Mouse (Mus musculus) liver, embryonic 11.5 days (tissue): ENCODE results near the gene Cfap126. TPM values are rescaled to one million over a fixed set of nuclear protein-coding genes. Genes with fewer than 3 reads are reported as not detected.

ENCODE experiments used
- ATAC-seq: fragments of 200-750 bp; cut with Nextera tagmentation; replicated peaks from 2 replicates; pipeline ENCODE4 v1.8.0; 2017; ENCODE audit warnings: moderate number of reproducible peaks, mild to moderate bottlenecking, moderate TSS enrichment, moderate library complexity; ENCODE audit not compliant: low FRiP score
- DNase-seq: peaks from one replicate; pipeline ENCODE4 v3.0.0-alpha.2; 2017; ENCODE audit warnings: low spot score
- H3K27ac ChIP-seq: fragments of 300-500 bp; sonication (generic); 2 replicates; pipeline ENCODE4 v1.5.1; 2014; ENCODE audit warnings: mild to moderate bottlenecking, low read depth, low read length, control low read depth
- H3K27me3 ChIP-seq: fragments of 300-500 bp; sonication (generic); replicated peaks from 2 replicates; pipeline ENCODE4 v1.6.1; 2014; ENCODE audit warnings: low read length, mixed read lengths; ENCODE audit not compliant: control insufficient read depth, insufficient read depth
- H3K36me3 ChIP-seq: fragments of 300-500 bp; sonication (generic); 2 replicates; pipeline ENCODE4 v1.6.1; 2014; ENCODE audit warnings: mild to moderate bottlenecking, low read length, moderate library complexity, mixed read lengths; ENCODE audit not compliant: control insufficient read depth, insufficient read depth
- H3K4me1 ChIP-seq: fragments of 300-500 bp; sonication (generic); replicated peaks from 2 replicates; pipeline ENCODE4 v1.6.1; 2014; ENCODE audit warnings: low read length, mixed read lengths; ENCODE audit not compliant: control insufficient read depth, insufficient read depth
- H3K4me2 ChIP-seq: fragments of 300-500 bp; sonication (generic); 2 replicates; pipeline ENCODE4 v1.6.1; 2014; ENCODE audit warnings: mild to moderate bottlenecking, control low read depth, moderate library complexity
- H3K4me3 ChIP-seq: fragments of 300-500 bp; sonication (generic); 2 replicates; pipeline ENCODE4 v1.5.1; 2014; ENCODE audit warnings: low read depth, low read length, control low read depth
- H3K9ac ChIP-seq: fragments of 300-500 bp; sonication (generic); 2 replicates; pipeline ENCODE4 v1.6.1; 2014; ENCODE audit warnings: low read depth, low read length, control low read depth
- H3K9me3 ChIP-seq: fragments of 300-500 bp; sonication (generic); 2 replicates; pipeline ENCODE4 v1.6.1; 2016; ENCODE audit warnings: low read length, inconsistent platforms, mixed read lengths; ENCODE audit not compliant: control insufficient read depth
- WGBS: fragments of 180-500 bp; shearing (Covaris S2); extraction: QIAGEN DNeasy Blood & Tissue Kit; methylation state at CpG from one replicate; pipeline ENCODE4 v1.1.7; 2014; 5-methylcytosine and 5-hydroxymethylcytosine counted together
- polyA plus RNA-seq: library from polyadenylated mRNA; unstranded; fragments of >200 nt; fragmentation: Nextera tagmentation; extraction: Ambion mirVana; gene quantifications from 2 replicates; pipeline ENCODE4 v1.2.1, GENCODE M21; 2014

Cfap126 gene
- polyA plus RNA-seq, 1 experiment from 2014 or later, result 2.2 TPM

DNA sequence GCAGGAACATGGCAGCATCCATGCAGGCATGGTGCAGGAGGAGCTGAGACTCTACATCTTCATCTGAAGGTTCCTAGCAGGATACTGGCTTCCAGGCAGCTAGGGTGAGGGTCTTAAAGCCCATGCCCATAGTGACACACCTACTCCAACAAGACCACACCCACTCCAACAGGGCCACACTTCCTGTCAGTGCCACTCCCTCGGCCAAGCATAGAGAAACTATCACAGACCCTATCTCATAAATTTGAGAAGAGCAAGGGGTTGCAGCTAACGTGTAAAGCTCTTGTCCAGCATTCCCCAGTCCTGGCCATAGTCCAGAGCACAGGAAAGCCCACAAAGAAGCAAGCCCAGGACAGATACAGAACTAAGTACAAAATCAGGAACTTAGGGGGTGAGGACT, 12.7 kb upstream of the Cfap126 start:
- no peaks in the 10 kb centered on the region for H3K9me3 ChIP-seq
- 35% methylated on average over 2 of the region's 2 CpGs for WGBS
- H3K36me3 ChIP-seq, result no peaks in the 10 kb centered on the region
- peak overlapping the region; percentile 86 for H3K4me2 ChIP-seq
- no peak overlapping the region for H3K4me3 ChIP-seq
- H3K27ac ChIP-seq, result no peak overlapping the region
- DNase-seq (no peak), ATAC-seq (no peak)
- H3K4me1 ChIP-seq, result peaks cover 27% of the 10 kb centered on the region
- no peaks in the 10 kb centered on the region for H3K27me3 ChIP-seq
- H3K9ac ChIP-seq, result no peak overlapping the region

DNA sequence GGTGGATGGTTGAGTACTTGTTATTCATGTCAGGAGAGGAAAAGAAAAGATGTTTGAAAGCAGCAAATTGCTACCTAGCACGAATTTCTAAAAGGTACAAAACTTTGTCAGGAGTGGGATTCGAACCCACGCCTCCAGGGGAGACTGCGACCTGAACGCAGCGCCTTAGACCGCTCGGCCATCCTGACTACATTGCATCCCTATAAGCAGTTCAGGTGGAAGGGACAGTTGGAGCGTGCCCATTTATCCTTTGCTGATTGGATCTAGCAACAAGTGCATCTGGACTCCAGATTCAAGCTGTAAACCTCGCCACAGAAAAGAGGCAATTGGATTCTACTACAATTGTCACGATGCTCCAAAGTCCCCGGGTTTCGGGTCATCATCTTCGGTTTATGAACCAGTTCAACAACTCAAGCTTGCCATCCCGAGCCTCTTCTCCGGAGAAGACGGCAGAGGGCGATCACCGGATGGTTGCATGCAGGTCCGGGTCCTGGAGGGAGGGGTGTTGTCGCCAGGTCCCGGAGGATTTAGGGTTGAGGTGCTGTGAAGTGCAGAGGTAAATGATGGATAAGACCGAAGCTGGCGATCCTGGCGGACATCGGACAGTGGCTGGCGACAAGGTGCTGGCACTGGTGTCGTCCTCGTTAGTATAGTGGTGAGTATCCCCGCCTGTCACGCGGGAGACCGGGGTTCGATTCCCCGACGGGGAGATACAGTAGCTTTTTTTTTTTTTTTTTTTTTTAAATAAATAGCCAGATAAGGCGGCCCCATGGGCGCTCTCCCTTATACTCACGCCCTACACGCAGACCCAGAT, 11.8 kb upstream of the Cfap126 start:
- no peaks in the 10 kb centered on the region for H3K27me3 ChIP-seq
- ATAC-seq, result peak; percentile 78
- H3K4me3 ChIP-seq, result peak overlapping the region; percentile 81
- WGBS, result under 1% methylated on average over 39 of the region's 40 CpGs
- peak; percentile 92 for DNase-seq
- H3K9me3 ChIP-seq, result no peaks in the 10 kb centered on the region
- H3K4me2 ChIP-seq, result peak overlapping the region; percentile 86
- peak overlapping the region; percentile 70; the same call in 1 of the 2 replicates for H3K27ac ChIP-seq
- no peaks in the 10 kb centered on the region for H3K36me3 ChIP-seq
- peak overlapping the region; percentile 74 for H3K9ac ChIP-seq
- H3K4me1 ChIP-seq, result peaks cover 22% of the 10 kb centered on the region

DNA sequence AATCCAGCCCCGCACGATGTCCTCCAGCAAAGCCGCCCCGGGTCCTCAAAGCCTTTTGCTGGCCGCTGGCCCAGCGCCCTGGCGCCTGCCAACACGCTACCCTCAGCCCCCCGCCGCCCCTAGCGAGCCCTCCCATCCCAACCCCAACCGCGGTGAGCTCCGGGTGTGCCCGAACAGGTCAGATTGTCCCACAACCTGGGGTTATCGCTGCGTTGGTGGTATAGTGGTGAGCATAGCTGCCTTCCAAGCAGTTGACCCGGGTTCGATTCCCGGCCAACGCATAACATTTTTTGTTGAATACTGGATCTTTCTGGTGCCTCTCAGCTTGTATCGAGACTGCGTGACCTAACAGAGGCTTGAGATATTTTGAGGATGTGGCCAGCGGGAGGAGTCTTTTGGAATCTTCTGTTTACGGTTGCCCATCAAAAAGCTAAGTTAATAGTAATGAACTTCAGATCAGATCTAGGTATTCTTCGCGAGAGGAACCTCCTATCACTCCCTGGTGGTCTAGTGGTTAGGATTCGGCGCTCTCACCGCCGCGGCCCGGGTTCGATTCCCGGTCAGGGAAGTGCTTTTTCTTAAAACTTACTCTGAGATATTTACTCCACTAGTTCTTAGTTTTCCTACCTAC, 11.1 kb upstream of the Cfap126 start:
- H3K9me3 ChIP-seq, result no peaks in the 10 kb centered on the region
- H3K36me3 ChIP-seq, result no peaks in the 10 kb centered on the region
- DNase-seq (peak; percentile 91), ATAC-seq (peak; percentile 86)
- H3K4me3 ChIP-seq, result peak overlapping the region; percentile 81
- H3K27ac ChIP-seq, result peak overlapping the region; percentile 70
- H3K4me2 ChIP-seq, result peak overlapping the region; percentile 86
- WGBS, result under 1% methylated on average over 35 of the region's 35 CpGs
- H3K27me3 ChIP-seq, result no peaks in the 10 kb centered on the region
- H3K4me1 ChIP-seq, result peaks cover 15% of the 10 kb centered on the region
- peak overlapping the region; percentile 74 for H3K9ac ChIP-seq

DNA sequence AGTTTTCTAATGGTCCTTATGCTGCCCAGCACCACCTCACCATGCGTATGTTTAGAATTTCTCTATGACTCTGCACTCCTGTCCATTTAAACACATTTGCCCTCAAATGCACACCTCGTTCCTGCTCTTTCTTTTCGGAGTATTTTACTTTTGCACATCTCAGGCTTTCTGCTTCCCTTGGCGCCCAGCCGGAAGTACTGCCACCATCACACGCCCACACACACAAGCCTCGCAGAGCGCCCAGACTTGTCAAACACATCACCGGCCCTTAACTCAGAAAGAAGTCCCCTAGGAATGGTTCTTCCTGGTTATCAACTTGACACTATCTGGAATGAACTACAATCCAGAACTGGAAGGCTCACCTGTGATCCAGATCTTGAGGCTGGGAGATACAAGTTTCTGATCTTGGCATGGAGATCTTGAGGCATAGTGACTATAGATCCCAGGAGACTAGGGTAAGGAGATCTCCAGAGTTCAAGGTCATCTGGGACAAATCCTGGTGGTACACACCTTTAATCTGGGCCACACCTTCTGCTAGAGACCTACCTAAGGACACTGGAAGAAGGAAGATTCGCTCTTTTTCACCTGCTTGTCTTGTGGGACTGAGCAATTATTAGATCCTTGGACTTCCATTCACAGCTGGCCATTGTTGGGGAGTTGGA, 10.4 kb upstream of the Cfap126 start:
- 9% methylated on average over 10 of the region's 10 CpGs for WGBS
- DNase-seq, result peak; percentile 83
- Histone ChIP-seq H3K4me3 (peak overlapping the region; percentile 81), H3K27me3 (no peaks in the 10 kb centered on the region), H3K9ac (peak overlapping the region; percentile 60), H3K27ac (no peak overlapping the region; the same call in 1 of the 2 replicates), H3K4me2 (peak overlapping the region; percentile 86), H3K9me3 (no peaks in the 10 kb centered on the region), H3K4me1 (peaks cover 10% of the 10 kb centered on the region; the same call in 1 of the 2 replicates), H3K36me3 (no peaks in the 10 kb centered on the region)
- ATAC-seq, result peak; percentile 51

DNA sequence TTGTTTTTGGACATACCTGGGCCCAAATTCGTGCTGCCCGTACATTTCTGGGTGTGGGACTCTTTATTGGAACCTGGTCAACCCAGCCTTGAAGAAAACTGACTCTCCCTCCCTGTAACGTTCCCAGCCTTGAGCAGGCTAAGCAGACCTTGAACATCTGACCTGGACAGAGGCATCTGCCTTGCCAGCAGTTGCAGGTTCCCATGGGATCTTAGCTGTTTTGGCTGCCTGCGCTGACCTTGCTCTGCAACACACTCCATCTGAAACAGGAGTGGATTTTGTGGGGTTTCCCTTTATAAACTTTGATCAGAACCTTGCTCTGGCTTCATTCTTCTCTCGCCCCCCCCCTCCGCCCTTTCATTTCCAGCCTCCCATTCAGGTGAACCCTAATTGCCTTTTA, 8.5 kb upstream of the Cfap126 start:
- H3K27me3 ChIP-seq, result no peaks in the 10 kb centered on the region
- H3K9ac ChIP-seq, result no peak overlapping the region
- no peak for ATAC-seq
- H3K9me3 ChIP-seq, result no peaks in the 10 kb centered on the region
- no peak overlapping the region for H3K4me2 ChIP-seq
- 73% methylated on average over 6 of the region's 6 CpGs for WGBS
- H3K4me3 ChIP-seq, result no peak overlapping the region
- DNase-seq, result no peak
- H3K27ac ChIP-seq, result no peak overlapping the region
- no peaks in the 10 kb centered on the region for H3K36me3 ChIP-seq
- peaks cover 12% of the 10 kb centered on the region; the same call in 1 of the 2 replicates for H3K4me1 ChIP-seq

DNA sequence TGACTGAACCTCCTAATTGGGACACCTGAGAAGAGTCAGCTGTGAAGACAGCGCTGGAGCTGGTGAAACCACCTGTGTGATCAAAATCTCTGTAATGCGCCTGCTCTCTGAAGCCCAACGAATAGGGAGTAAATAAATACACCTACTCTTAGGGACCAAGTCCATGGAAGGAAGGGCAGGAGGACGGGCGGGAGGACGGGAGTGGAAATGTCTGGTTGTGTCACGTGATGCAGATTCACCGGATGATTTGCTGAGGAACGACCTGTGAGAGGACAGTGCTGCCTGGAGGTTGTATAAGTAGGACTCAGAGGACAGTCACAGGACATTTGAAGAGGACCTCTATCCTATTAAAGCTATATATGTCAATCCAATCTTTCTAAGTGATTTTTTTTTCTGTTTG, 4.1 kb upstream of the Cfap126 start:
- H3K4me3 ChIP-seq, result no peak overlapping the region
- H3K36me3 ChIP-seq, result no peaks in the 10 kb centered on the region
- no peaks in the 10 kb centered on the region for H3K27me3 ChIP-seq
- DNase-seq (no peak), ATAC-seq (no peak)
- H3K4me2 ChIP-seq, result peak overlapping the region; percentile 24
- WGBS, result 39% methylated on average over 9 of the region's 9 CpGs
- H3K9ac ChIP-seq, result no peak overlapping the region
- H3K9me3 ChIP-seq, result no peaks in the 10 kb centered on the region
- H3K4me1 ChIP-seq, result peaks cover 9% of the 10 kb centered on the region
- no peak overlapping the region for H3K27ac ChIP-seq

DNA sequence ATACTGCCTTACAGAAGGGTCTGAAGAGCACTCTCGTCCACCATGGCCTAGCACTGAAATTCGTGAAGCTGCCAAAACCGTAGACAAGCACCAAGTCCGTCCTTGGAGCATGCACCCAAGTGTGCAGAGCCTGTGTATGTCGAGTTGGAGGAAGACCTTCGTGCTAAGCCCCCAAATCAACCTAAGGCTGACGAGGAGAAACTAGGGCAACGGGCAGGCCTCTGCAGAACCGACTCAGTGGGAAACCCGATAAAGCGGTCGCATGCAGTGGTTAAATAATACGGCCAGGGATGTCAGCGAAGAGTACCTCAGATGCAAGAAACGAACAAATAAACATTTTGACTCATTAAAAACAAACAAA, 3.1 kb upstream of the Cfap126 start:
- peak overlapping the region; percentile 67 for H3K4me3 ChIP-seq
- peaks cover 13% of the 10 kb centered on the region for H3K4me1 ChIP-seq
- ATAC-seq (peak; percentile 42; the same call in 1 of the 2 replicates), DNase-seq (no peak)
- H3K4me2 ChIP-seq, result peak overlapping the region; percentile 94
- no peaks in the 10 kb centered on the region for H3K9me3 ChIP-seq
- H3K27me3 ChIP-seq, result no peaks in the 10 kb centered on the region
- no peak overlapping the region for H3K27ac ChIP-seq
- no peaks in the 10 kb centered on the region for H3K36me3 ChIP-seq
- 20% methylated on average over 15 of the region's 15 CpGs for WGBS
- H3K9ac ChIP-seq, result peak overlapping the region; percentile 71

DNA sequence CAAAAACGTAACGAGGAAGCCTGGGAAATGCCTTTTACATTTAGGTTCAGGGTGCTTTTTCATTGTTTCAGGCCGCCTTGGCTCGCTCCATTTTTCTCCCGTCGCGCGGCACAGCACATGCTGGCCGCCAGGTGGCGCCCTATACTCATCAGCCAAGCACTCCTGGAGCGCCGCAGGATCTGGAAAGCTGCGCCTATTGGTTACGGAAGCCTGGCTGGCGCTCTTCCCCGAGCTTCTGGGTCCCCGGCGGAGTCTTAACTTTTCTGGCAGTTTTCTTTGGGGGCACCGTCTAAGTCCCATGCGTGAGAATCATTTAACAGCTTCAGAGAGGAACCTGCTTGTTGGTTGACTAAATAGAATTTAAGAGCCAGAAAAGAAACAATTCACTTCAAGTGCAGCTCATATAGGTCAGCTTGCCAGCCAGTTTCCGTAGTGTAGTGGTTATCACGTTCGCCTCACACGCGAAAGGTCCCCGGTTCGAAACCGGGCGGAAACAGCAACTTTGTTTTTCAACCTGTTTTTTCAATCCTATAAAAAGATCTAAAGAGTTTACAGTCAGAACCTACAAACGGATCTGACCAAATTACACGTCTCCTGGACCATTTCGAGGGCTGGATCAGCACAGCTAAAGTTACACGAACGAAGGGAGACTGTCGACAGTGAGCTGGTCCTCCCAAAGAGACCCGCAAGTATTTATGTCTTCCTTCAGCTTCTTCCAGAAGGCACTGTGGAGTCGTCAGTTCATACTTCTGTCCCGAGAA, 2.5 kb upstream of the Cfap126 start:
- peaks cover 19% of the 10 kb centered on the region for H3K4me1 ChIP-seq
- H3K27ac ChIP-seq, result peak overlapping the region; percentile 70
- DNase-seq, result peak; percentile 92

More for the DNA sequence above, 2.5 kb upstream of the Cfap126 start:
- no peaks in the 10 kb centered on the region for H3K27me3 ChIP-seq
- peak overlapping the region; percentile 67 for H3K4me3 ChIP-seq
- ATAC-seq, result peak; percentile 86
- peak overlapping the region; percentile 94 for H3K4me2 ChIP-seq
- peak overlapping the region; percentile 71 for H3K9ac ChIP-seq
- WGBS, result under 1% methylated on average over 38 of the region's 38 CpGs
- H3K36me3 ChIP-seq, result no peaks in the 10 kb centered on the region
- H3K9me3 ChIP-seq, result no peaks in the 10 kb centered on the region
